Mouse (Mus musculus) heart, adult 2 months (tissue): ENCODE data around the gene Anks3.

Experiments used
- CTCF ChIP-seq: fragments of 200-600 bp; IDR thresholded peaks from 2 replicates; pipeline ENCODE4 v1.8.1; 2022; ENCODE audit warnings: antibody characterized with exemption, mild to moderate bottlenecking, moderate library complexity
- EP300 ChIP-seq: fragments of 200-500 bp; IDR thresholded peaks from 2 replicates; pipeline ENCODE4 v1.6.1; 2011; ENCODE audit warnings: low read depth, low read length, control low read depth; ENCODE audit not compliant: insufficient read depth
- POLR2A ChIP-seq: fragments of 200-500 bp; IDR thresholded peaks from 2 replicates; pipeline ENCODE4 v1.6.1; 2011; ENCODE audit warnings: mild to moderate bottlenecking, low read depth, low read length, control low read depth; ENCODE audit not compliant: insufficient read depth

DNA sequence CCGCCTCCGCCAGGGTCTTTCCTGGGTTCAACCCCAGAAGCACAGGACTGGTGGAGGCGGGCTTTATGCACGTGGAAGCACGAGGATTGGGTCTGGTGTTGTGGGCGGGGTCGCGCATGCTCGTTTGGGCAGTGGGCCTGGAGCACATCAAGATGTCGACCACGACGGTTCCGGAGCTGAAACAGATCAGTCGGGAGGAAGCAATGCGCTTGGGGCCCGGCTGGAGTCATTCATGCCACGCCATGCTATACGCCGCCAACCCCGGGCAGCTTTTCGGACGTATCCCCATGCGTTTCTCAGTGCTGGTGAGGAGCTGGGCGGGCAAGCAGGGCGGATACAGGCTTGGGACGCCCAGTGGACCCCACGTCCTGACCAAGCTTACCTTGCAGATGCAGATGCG is 25.0 kb downstream of the Anks3 start:
- TF ChIP-seq POLR2A, result peak; percentile 94
- TF ChIP-seq CTCF, result no peak
- TF ChIP-seq EP300, result peak; percentile 78
